Mouse (Mus musculus) hindbrain, embryonic 15.5 days (tissue): ENCODE data around the gene Ssrp1. TPM values are rescaled to one million over a fixed set of nuclear protein-coding genes. Genes with fewer than 3 reads are reported as not detected.

Experiments
- ATAC-seq: fragments of 200-750 bp; cut with Nextera tagmentation; 2 replicates; pipeline ENCODE4 v1.8.0; 2017; ENCODE audit warnings: low read depth, moderate number of reproducible peaks, moderate TSS enrichment; ENCODE audit not compliant: low FRiP score
- H3K27ac ChIP-seq: fragments of 300-500 bp; sonication (generic); replicated peaks from 2 replicates; pipeline ENCODE4 v1.5.1; 2015; ENCODE audit warnings: mild to moderate bottlenecking, inconsistent platforms
- H3K27me3 ChIP-seq: fragments of 300-500 bp; sonication (generic); 2 replicates; pipeline ENCODE4 v1.6.1; 2015; ENCODE audit warnings: control low read depth, inconsistent platforms
- H3K36me3 ChIP-seq: fragments of 300-500 bp; sonication (generic); 2 replicates; pipeline ENCODE4 v1.6.1; 2015; ENCODE audit warnings: control low read depth, inconsistent platforms
- H3K4me1 ChIP-seq: fragments of 300-500 bp; sonication (generic); replicated peaks from 2 replicates; pipeline ENCODE4 v1.6.1; 2015; ENCODE audit warnings: control low read depth, inconsistent platforms
- H3K4me2 ChIP-seq: fragments of 300-500 bp; sonication (generic); 2 replicates; pipeline ENCODE4 v1.6.1; 2015; ENCODE audit warnings: moderate library complexity, mild to moderate bottlenecking, inconsistent platforms
- H3K4me3 ChIP-seq: fragments of 300-500 bp; sonication (generic); 2 replicates; pipeline ENCODE4 v1.5.1; 2015; ENCODE audit warnings: mild to moderate bottlenecking, inconsistent platforms
- H3K9ac ChIP-seq: fragments of 300-500 bp; sonication (generic); 2 replicates; pipeline ENCODE4 v1.6.1; 2015; ENCODE audit warnings: inconsistent platforms
- H3K9me3 ChIP-seq: fragments of 300-500 bp; sonication (generic); 2 replicates; pipeline ENCODE4 v1.6.1; 2016; ENCODE audit warnings: control low read depth, inconsistent platforms
- WGBS: fragments of 180-500 bp; shearing (Covaris S2); methylation state at CpG from one replicate; pipeline ENCODE4 v1.1.7; 2015; 5-methylcytosine and 5-hydroxymethylcytosine counted together
- polyA plus RNA-seq: library from polyadenylated mRNA; unstranded; fragments of >200 nt; fragmentation: Nextera tagmentation; extraction: Ambion mirVana; gene quantifications from 2 replicates; pipeline ENCODE4 v1.2.1, GENCODE M21; 2015

Gene Ssrp1
- polyA plus RNA-seq, 1 experiment from 2014 or later: 171 TPM

- 97% methylated on average over 1 of the region's 1 CpGs for WGBS
- no peaks in the 10 kb centered on the region for H3K36me3 ChIP-seq
These were observed 56.3 kb downstream of the Ssrp1 start for GRCm38 (mm10) chr2:85093376-85093775.

GRCm38 (mm10) chr2:85095906-85096305 lies 58.9 kb downstream of the Ssrp1 start:
- Histone ChIP-seq H3K4me2 (no peak overlapping the region), H3K4me1 (no peaks in the 10 kb centered on the region), H3K9ac (no peak overlapping the region), H3K27ac (no peak overlapping the region), H3K9me3 (no peaks in the 10 kb centered on the region), H3K36me3 (no peaks in the 10 kb centered on the region), H3K4me3 (no peak overlapping the region), H3K27me3 (no peaks in the 10 kb centered on the region)
- ATAC-seq: no peak
- 23% methylated on average over 5 of the region's 5 CpGs for WGBS

More at GRCm38 (mm10) chr2:85093376-85093775, 56.3 kb downstream of the Ssrp1 start:
- Histone ChIP-seq H3K9ac (no peak overlapping the region), H3K4me3 (no peak overlapping the region), H3K9me3 (no peaks in the 10 kb centered on the region), H3K4me1 (no peaks in the 10 kb centered on the region; the same call in 1 of the 2 replicates), H3K27ac (no peak overlapping the region), H3K27me3 (no peaks in the 10 kb centered on the region), H3K4me2 (no peak overlapping the region)
- ATAC-seq: no peak

Other genes with a start within 250 kb of the Ssrp1 start
- 23.2 and 26.7 TPM in 2 replicates for gene Ube2l6, start 238.4 kb upstream of the Ssrp1 start, polyA plus RNA-seq
- not detected in 2 replicates for gene Smtnl1, start 214.6 kb upstream of the Ssrp1 start, polyA plus RNA-seq
- gene Timm10, start 210.2 kb upstream of the Ssrp1 start, polyA plus RNA-seq: 73.4 and 75.2 TPM in 2 replicates
- gene Slc43a1, start 198.4 kb upstream of the Ssrp1 start, polyA plus RNA-seq: 2.3 and 2.4 TPM in 2 replicates
- gene Rtn4rl2, start 150.5 kb upstream of the Ssrp1 start, polyA plus RNA-seq: 5.0 and 6.2 TPM in 2 replicates
- gene Slc43a3, start 100.7 kb upstream of the Ssrp1 start, polyA plus RNA-seq: 5.2 and 5.3 TPM in 2 replicates
- gene Prg2, start 56.8 kb upstream of the Ssrp1 start, polyA plus RNA-seq: 0.18 TPM in 1 of 2 replicates, not detected in the other
- gene Prg3, start 49.0 kb upstream of the Ssrp1 start, polyA plus RNA-seq: not detected in 2 replicates
- 7.3 and 14.2 TPM in 2 replicates for gene P2rx3, start 228 bp downstream of the Ssrp1 start, polyA plus RNA-seq
- gene Tnks1bp1, start 10.8 kb downstream of the Ssrp1 start, polyA plus RNA-seq: 24.4 and 24.8 TPM in 2 replicates
- 30.5 and 31.6 TPM in 2 replicates for gene Aplnr, start 99.0 kb downstream of the Ssrp1 start, polyA plus RNA-seq
- 10.9 and 11.9 TPM in 2 replicates for gene Lrrc55, start 160.0 kb downstream of the Ssrp1 start, polyA plus RNA-seq